Mouse (Mus musculus) effector memory CD4-positive, alpha-beta T cell, adult 5 months (primary cell): ENCODE results near the gene Gnai1. TPM values are rescaled to one million over a fixed set of nuclear protein-coding genes. Genes with fewer than 3 reads are reported as not detected.

Experiments
- polyA plus RNA-seq: library from polyadenylated mRNA; unstranded; fragments of 100-300 nt; shearing (Covaris generic); gene quantifications from one replicate; pipeline ENCODE4 v1.2.1, GENCODE M21; 2017

The Gnai1 gene
- polyA plus RNA-seq: not detected

GRCm38 (mm10) chr5:18360281-18360819 is at the start of gene Gnai1:
Gene Gnai1, minus strand, starts transcription at chr5:18360355.

